Mouse (Mus musculus): ENCODE data around the gene Usp15.
"Not testable (repeated sequence)": the region's sequence is repeated elsewhere in the genome, so short reads cannot be mapped to it uniquely, and the experiment has no call there.

The Usp15 gene

GRCm38 (mm10) chr10:123196835-123197559 is at the start of gene Usp15:
TSS of gene Usp15 (minus strand) at chr10:123196995.
- peak; percentile 56 for DNase-seq (ENCODE audit: low read depth)

- DNase-seq (ENCODE audit: low read depth): no peak
These were observed 32.6 kb upstream of the Usp15 start for GRCm38 (mm10) chr10:123229420-123229819.

- no peak for DNase-seq (ENCODE audit: low read depth)
These were observed 26.0 kb upstream of the Usp15 start for GRCm38 (mm10) chr10:123222785-123223184.

GRCm38 (mm10) chr10:123209517-123209916 is 12.7 kb upstream of the Usp15 start:
- no peak for DNase-seq (ENCODE audit: low read depth)

GRCm38 (mm10) chr10:123208336-123208735 is 11.5 kb upstream of the Usp15 start:
- no peak for DNase-seq (ENCODE audit: low read depth)

- no peak for DNase-seq (ENCODE audit: low read depth)
These were observed 9.3 kb upstream of the Usp15 start for GRCm38 (mm10) chr10:123206074-123206473.

- DNase-seq (ENCODE audit: low read depth): not testable (repeated sequence)
These were observed 8.6 kb upstream of the Usp15 start for GRCm38 (mm10) chr10:123205364-123205763.

- no peak for DNase-seq (ENCODE audit: low read depth)
These were observed 5.4 kb upstream of the Usp15 start for GRCm38 (mm10) chr10:123201981-123202758.

GRCm38 (mm10) chr10:123201436-123201835 is 4.6 kb upstream of the Usp15 start:
- DNase-seq (ENCODE audit: low read depth): no peak

- no peak for DNase-seq (ENCODE audit: low read depth)
These were observed 4.2 kb upstream of the Usp15 start for GRCm38 (mm10) chr10:123200996-123201395.

GRCm38 (mm10) chr10:123200320-123200659 is 3.5 kb upstream of the Usp15 start:
- no peak for DNase-seq (ENCODE audit: low read depth)

- no peak for DNase-seq (ENCODE audit: low read depth)
These were observed 3.0 kb upstream of the Usp15 start for GRCm38 (mm10) chr10:123199615-123200319.

- no peak for DNase-seq (ENCODE audit: low read depth)
These were observed 2.3 kb upstream of the Usp15 start for GRCm38 (mm10) chr10:123199119-123199518.

GRCm38 (mm10) chr10:123198183-123198582 is 1.4 kb upstream of the Usp15 start:
- no peak for DNase-seq (ENCODE audit: low read depth)

- no peak for DNase-seq (ENCODE audit: low read depth)
These were observed 597 bp downstream of the Usp15 start for GRCm38 (mm10) chr10:123195961-123196834.

GRCm38 (mm10) chr10:123195501-123195900 is 1.3 kb downstream of the Usp15 start:
- no peak for DNase-seq (ENCODE audit: low read depth)

GRCm38 (mm10) chr10:123191038-123191437 is 5.8 kb downstream of the Usp15 start:
- DNase-seq (ENCODE audit: low read depth): no peak

GRCm38 (mm10) chr10:123187337-123187736 is 9.5 kb downstream of the Usp15 start:
- no peak for DNase-seq (ENCODE audit: low read depth)

- no peak for DNase-seq (ENCODE audit: low read depth)
These were observed 10.9 kb downstream of the Usp15 start for GRCm38 (mm10) chr10:123185907-123186306.

- DNase-seq (ENCODE audit: low read depth): no peak
These were observed 13.1 kb downstream of the Usp15 start for GRCm38 (mm10) chr10:123183743-123184142.

- DNase-seq (ENCODE audit: low read depth): no peak
These were observed 13.6 kb downstream of the Usp15 start for GRCm38 (mm10) chr10:123183243-123183642.

GRCm38 (mm10) chr10:123182391-123182790 is 14.4 kb downstream of the Usp15 start:
- DNase-seq (ENCODE audit: low read depth): no peak
